Mouse (Mus musculus): ENCODE results near the gene Cyp2u1.
A peak's percentile ranks its signal among the peaks of the same experiment; 100 is the strongest.

Cyp2u1 gene

GRCm38 (mm10) chr3:131303320-131303714, 290 bp upstream of the Cyp2u1 start:
- DNase-seq = no peak

- peak; percentile 32 to 37 for DNase-seq
Measured at GRCm38 (mm10) chr3:131299908-131300307, 3.1 kb downstream of the Cyp2u1 start.

- DNase-seq = no peak
Measured at GRCm38 (mm10) chr3:131299078-131299477, 3.9 kb downstream of the Cyp2u1 start.

GRCm38 (mm10) chr3:131296893-131297292, 6.1 kb downstream of the Cyp2u1 start:
- no peak for DNase-seq

- no peak for DNase-seq
Measured at GRCm38 (mm10) chr3:131295513-131296200, 7.4 kb downstream of the Cyp2u1 start.

GRCm38 (mm10) chr3:131294503-131294902, 8.5 kb downstream of the Cyp2u1 start:
- DNase-seq = no peak

- no peak for DNase-seq
Measured at GRCm38 (mm10) chr3:131292959-131293358, 10.1 kb downstream of the Cyp2u1 start.

GRCm38 (mm10) chr3:131292349-131292748, 10.7 kb downstream of the Cyp2u1 start:
- no peak for DNase-seq

GRCm38 (mm10) chr3:131291890-131292289, 11.1 kb downstream of the Cyp2u1 start:
- DNase-seq = no peak

- DNase-seq = no peak
Measured at GRCm38 (mm10) chr3:131274151-131274550, 28.9 kb downstream of the Cyp2u1 start.

GRCm38 (mm10) chr3:131272374-131273100, 30.5 kb downstream of the Cyp2u1 start:
- DNase-seq = no peak

GRCm38 (mm10) chr3:131271559-131272373, 31.3 kb downstream of the Cyp2u1 start, which contains the start of gene Hadh:
Gene Hadh, minus strand, starts transcription at chr3:131272101.
- peak; percentile 85 to 87 for DNase-seq

GRCm38 (mm10) chr3:131271157-131271556, 31.9 kb downstream of the Cyp2u1 start:
- DNase-seq = peak in 1 of 2 experiments; percentile 4

GRCm38 (mm10) chr3:131270381-131270780, 32.6 kb downstream of the Cyp2u1 start:
- no peak for DNase-seq

- DNase-seq = no peak
Measured at GRCm38 (mm10) chr3:131266366-131267050, 36.5 kb downstream of the Cyp2u1 start.

GRCm38 (mm10) chr3:131265516-131265915, 37.5 kb downstream of the Cyp2u1 start:
- DNase-seq = no peak

GRCm38 (mm10) chr3:131263766-131264486, 39.1 kb downstream of the Cyp2u1 start:
- no peak for DNase-seq

GRCm38 (mm10) chr3:131260418-131260817, 42.6 kb downstream of the Cyp2u1 start:
- DNase-seq = no peak

GRCm38 (mm10) chr3:131259392-131259965, 43.5 kb downstream of the Cyp2u1 start:
- DNase-seq = no peak

- no peak for DNase-seq
Measured at GRCm38 (mm10) chr3:131258921-131259320, 44.1 kb downstream of the Cyp2u1 start.

GRCm38 (mm10) chr3:131255399-131255981, 47.5 kb downstream of the Cyp2u1 start:
- no peak for DNase-seq
